Mouse (Mus musculus) heart, postnatal 0 days (tissue): ENCODE data around the gene Nup43.

Experiments used
- CTCF ChIP-seq: IDR thresholded peaks from 2 replicates; pipeline ENCODE4 v1.5.1; 2016; ENCODE audit warnings: antibody characterized with exemption, control low read depth, low read depth
- EP300 ChIP-seq: IDR thresholded peaks from 2 replicates; pipeline ENCODE4 v1.6.1; 2016; ENCODE audit warnings: antibody characterized with exemption, low read depth

GRCm38 (mm10) chr10:7623861-7624518 lies 43.3 kb upstream of the Nup43 start:
- no peak for TF ChIP-seq CTCF
- no peak for TF ChIP-seq EP300
